Mouse (Mus musculus) midbrain, embryonic 11.5 days (tissue): ENCODE measurements around the gene Higd1b. TPM values are rescaled to one million over a fixed set of nuclear protein-coding genes. Genes with fewer than 3 reads are reported as not detected.

Source experiments
- ATAC-seq: fragments of 200-750 bp; cut with Nextera tagmentation; 2 replicates; pipeline ENCODE4 v1.8.0; 2017; ENCODE audit warnings: moderate TSS enrichment, moderate library complexity; ENCODE audit not compliant: low FRiP score
- DNase-seq: peaks from one replicate; pipeline ENCODE4 v3.0.0; 2015; ENCODE audit warnings: low spot score; ENCODE audit errors: missing footprints
- H3K27ac ChIP-seq: fragments of 300-500 bp; sonication (generic); 2 replicates; pipeline ENCODE4 v1.5.1; 2014; ENCODE audit warnings: low read depth, low read length
- H3K27me3 ChIP-seq: fragments of 300-500 bp; sonication (generic); 2 replicates; pipeline ENCODE4 v1.6.1; 2014; ENCODE audit warnings: mild to moderate bottlenecking, low read length, moderate library complexity, mixed read lengths; ENCODE audit not compliant: control insufficient read depth, insufficient read depth
- H3K36me3 ChIP-seq: fragments of 300-500 bp; sonication (generic); 2 replicates; pipeline ENCODE4 v1.6.1; 2014; ENCODE audit warnings: mild to moderate bottlenecking, low read length, moderate library complexity, mixed read lengths; ENCODE audit not compliant: control insufficient read depth, insufficient read depth
- H3K4me1 ChIP-seq: fragments of 300-500 bp; sonication (generic); 2 replicates; pipeline ENCODE4 v1.6.1; 2014; ENCODE audit warnings: low read length; ENCODE audit not compliant: control insufficient read depth, insufficient read depth
- H3K4me2 ChIP-seq: fragments of 300-500 bp; sonication (generic); 2 replicates; pipeline ENCODE4 v1.6.1; 2014; ENCODE audit warnings: mild to moderate bottlenecking, moderate library complexity
- H3K4me3 ChIP-seq: fragments of 300-500 bp; sonication (generic); 2 replicates; pipeline ENCODE4 v1.5.1; 2014; ENCODE audit warnings: low read depth, low read length
- H3K9ac ChIP-seq: fragments of 300-500 bp; sonication (generic); 2 replicates; pipeline ENCODE4 v1.6.1; 2014; ENCODE audit warnings: low read length
- H3K9me3 ChIP-seq: fragments of 300-500 bp; sonication (generic); 2 replicates; pipeline ENCODE4 v1.6.1; 2016; ENCODE audit warnings: low read length; ENCODE audit not compliant: control insufficient read depth
- WGBS: fragments of 180-500 bp; shearing (Covaris S2); extraction: QIAGEN DNeasy Blood & Tissue Kit; methylation state at CpG from one replicate; pipeline ENCODE4 v1.1.7; 2014; 5-methylcytosine and 5-hydroxymethylcytosine counted together
- polyA plus RNA-seq: library from polyadenylated mRNA; unstranded; fragments of >200 nt; fragmentation: Nextera tagmentation; extraction: Ambion mirVana; gene quantifications from 2 replicates; pipeline ENCODE4 v1.2.1, GENCODE M21; 2014

Gene Higd1b
- polyA plus RNA-seq, 1 experiment from 2014 or later, result not detected

GRCm38 (mm10) chr11:102832700-102833297 is 2.9 kb upstream of the Higd1b start:
- no peak overlapping the region for H3K4me3 ChIP-seq
- H3K4me2 ChIP-seq, result no peak overlapping the region
- H3K9ac ChIP-seq, result no peak overlapping the region
- no peaks in the 10 kb centered on the region for H3K27me3 ChIP-seq
- 74% methylated on average over 18 of the region's 18 CpGs for WGBS
- ATAC-seq, result no peak
- H3K9me3 ChIP-seq, result no peaks in the 10 kb centered on the region
- H3K36me3 ChIP-seq, result peaks cover 5% of the 10 kb centered on the region; the same call in 1 of the 2 replicates
- H3K27ac ChIP-seq, result no peak overlapping the region
- no peaks in the 10 kb centered on the region for H3K4me1 ChIP-seq
- no peak for DNase-seq

DNA sequence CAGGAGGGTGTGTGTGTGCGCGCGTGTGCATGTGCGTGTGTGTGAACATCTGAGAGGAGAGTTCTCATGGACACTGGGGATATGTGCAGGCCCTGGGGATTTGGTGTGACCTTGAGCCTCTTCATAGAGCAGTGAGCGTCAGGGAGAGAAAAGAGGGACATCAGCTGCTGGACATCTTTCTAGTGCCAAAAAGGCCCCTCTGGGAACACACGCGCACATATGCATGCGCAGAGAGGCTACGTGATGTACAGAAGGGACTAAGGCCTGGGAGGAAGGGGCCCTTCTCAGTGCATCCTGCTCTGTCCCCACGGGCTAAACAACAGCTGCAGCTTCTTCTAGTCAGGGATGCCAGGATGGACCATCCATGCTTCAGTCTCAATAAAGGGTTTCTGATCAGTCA is 1.4 kb upstream of the Higd1b start:
- no peak for DNase-seq
- Histone ChIP-seq H3K9me3 (no peaks in the 10 kb centered on the region), H3K36me3 (peaks cover 7% of the 10 kb centered on the region; the same call in 1 of the 2 replicates), H3K4me1 (no peaks in the 10 kb centered on the region), H3K9ac (no peak overlapping the region), H3K27ac (no peak overlapping the region), H3K27me3 (no peaks in the 10 kb centered on the region), H3K4me3 (no peak overlapping the region), H3K4me2 (no peak overlapping the region)
- 93% methylated on average over 10 of the region's 10 CpGs for WGBS
- ATAC-seq, result no peak

GRCm38 (mm10) chr11:102836146-102836545 is 497 bp downstream of the Higd1b start:
- 92% methylated on average over 9 of the region's 9 CpGs for WGBS
- no peak overlapping the region for H3K4me3 ChIP-seq
- H3K4me1 ChIP-seq, result no peaks in the 10 kb centered on the region
- no peak for ATAC-seq
- H3K27ac ChIP-seq, result no peak overlapping the region
- DNase-seq, result no peak
- no peak overlapping the region for H3K9ac ChIP-seq
- no peaks in the 10 kb centered on the region for H3K9me3 ChIP-seq
- H3K36me3 ChIP-seq, result peaks cover 15% of the 10 kb centered on the region
- H3K4me2 ChIP-seq, result no peak overlapping the region
- H3K27me3 ChIP-seq, result no peaks in the 10 kb centered on the region

DNA sequence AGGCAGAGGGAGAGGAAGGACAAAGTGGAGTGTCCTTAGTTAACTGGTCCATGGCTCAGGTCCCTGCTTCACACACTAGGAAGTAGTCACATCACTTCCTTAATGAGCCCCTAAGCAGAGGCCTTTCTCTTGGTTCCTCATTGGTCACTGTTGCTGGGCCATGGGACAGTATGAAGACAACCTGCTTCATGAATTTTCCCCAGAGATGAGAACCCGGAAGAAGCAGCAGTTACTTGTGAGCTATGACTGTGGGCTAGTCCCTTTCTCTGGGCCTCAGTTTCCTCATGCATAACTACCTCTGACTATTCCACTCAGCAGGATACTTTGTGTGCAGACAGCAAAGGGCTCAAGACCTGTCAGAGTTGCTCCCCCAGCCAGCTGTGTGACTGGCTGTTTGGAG is 1.7 kb downstream of the Higd1b start:
- no peaks in the 10 kb centered on the region for H3K27me3 ChIP-seq
- no peak overlapping the region for H3K27ac ChIP-seq
- ATAC-seq, result no peak
- H3K36me3 ChIP-seq, result peaks cover 19% of the 10 kb centered on the region
- no peak overlapping the region for H3K4me2 ChIP-seq
- H3K4me1 ChIP-seq, result no peaks in the 10 kb centered on the region
- H3K9me3 ChIP-seq, result no peaks in the 10 kb centered on the region
- H3K4me3 ChIP-seq, result no peak overlapping the region
- 85% methylated on average over 1 of the region's 1 CpGs for WGBS
- H3K9ac ChIP-seq, result no peak overlapping the region
- no peak for DNase-seq

- Histone ChIP-seq H3K4me2 (no peak overlapping the region), H3K9me3 (no peaks in the 10 kb centered on the region), H3K36me3 (peaks cover 21% of the 10 kb centered on the region), H3K27ac (no peak overlapping the region), H3K4me3 (no peak overlapping the region), H3K27me3 (no peaks in the 10 kb centered on the region), H3K9ac (no peak overlapping the region), H3K4me1 (no peaks in the 10 kb centered on the region)
- DNase-seq, result no peak
- 96% methylated on average over 2 of the region's 2 CpGs for WGBS
- no peak for ATAC-seq
Measured at GRCm38 (mm10) chr11:102838126-102838525, 2.5 kb downstream of the Higd1b start.

DNA sequence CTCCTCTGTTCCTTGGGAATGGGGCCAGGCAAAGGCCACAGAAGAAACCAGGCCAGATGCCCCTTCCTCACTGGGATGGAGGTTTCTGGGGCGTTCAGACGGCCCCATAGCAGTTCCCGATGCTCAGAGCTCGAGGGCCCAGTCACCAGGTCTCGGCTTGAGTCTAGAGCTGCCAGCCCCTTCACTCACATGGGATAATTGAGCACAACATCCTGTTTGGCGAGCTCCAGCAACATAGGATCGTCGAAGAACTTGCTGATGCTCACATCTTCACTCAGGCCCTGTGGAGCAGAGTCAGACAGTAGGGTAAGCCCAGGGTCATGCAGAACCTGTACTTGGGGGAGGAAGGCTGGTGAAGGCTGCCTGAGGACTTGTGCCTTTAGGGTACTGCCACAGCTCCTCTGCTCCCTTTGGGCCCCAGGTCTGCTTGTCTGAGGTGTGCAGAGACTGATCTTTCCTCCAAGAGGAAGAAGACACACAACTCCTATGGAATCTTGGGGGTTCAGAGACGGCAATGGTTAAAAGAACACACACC is 3.0 kb downstream of the Higd1b start:
- DNase-seq, result no peak
- Histone ChIP-seq H3K4me3 (no peak overlapping the region), H3K4me1 (no peaks in the 10 kb centered on the region), H3K27ac (no peak overlapping the region), H3K4me2 (no peak overlapping the region), H3K9me3 (no peaks in the 10 kb centered on the region), H3K36me3 (peaks cover 23% of the 10 kb centered on the region), H3K9ac (no peak overlapping the region), H3K27me3 (no peaks in the 10 kb centered on the region)
- WGBS, result 89% methylated on average over 9 of the region's 9 CpGs
- no peak for ATAC-seq

- Histone ChIP-seq H3K4me1 (no peaks in the 10 kb centered on the region), H3K27ac (no peak overlapping the region), H3K4me3 (no peak overlapping the region), H3K27me3 (no peaks in the 10 kb centered on the region), H3K36me3 (peaks cover 52% of the 10 kb centered on the region), H3K9me3 (no peaks in the 10 kb centered on the region), H3K4me2 (no peak overlapping the region), H3K9ac (no peak overlapping the region)
- WGBS, result 90% methylated on average over 10 of the region's 10 CpGs
- DNase-seq, result no peak
- ATAC-seq, result no peak
Measured at GRCm38 (mm10) chr11:102845926-102846325, 10.3 kb downstream of the Higd1b start.

GRCm38 (mm10) chr11:102851883-102852282 is 16.2 kb downstream of the Higd1b start:
- Histone ChIP-seq H3K36me3 (peaks cover 44% of the 10 kb centered on the region), H3K27me3 (no peaks in the 10 kb centered on the region), H3K4me2 (no peak overlapping the region), H3K4me3 (no peak overlapping the region), H3K27ac (no peak overlapping the region), H3K9ac (no peak overlapping the region), H3K9me3 (no peaks in the 10 kb centered on the region), H3K4me1 (no peaks in the 10 kb centered on the region)
- 74% methylated on average over 5 of the region's 5 CpGs for WGBS
- ATAC-seq (no peak), DNase-seq (peak; percentile 91)

- Histone ChIP-seq H3K36me3 (peaks cover 32% of the 10 kb centered on the region), H3K4me2 (no peak overlapping the region), H3K27ac (no peak overlapping the region), H3K27me3 (no peaks in the 10 kb centered on the region), H3K9me3 (no peaks in the 10 kb centered on the region), H3K4me1 (no peaks in the 10 kb centered on the region), H3K4me3 (no peak overlapping the region), H3K9ac (no peak overlapping the region)
- ATAC-seq, result no peak
- DNase-seq, result no peak
Measured at GRCm38 (mm10) chr11:102853760-102854159, 18.1 kb downstream of the Higd1b start.
